Mouse (Mus musculus): ENCODE data around the gene Peak1. TPM values are rescaled to one million over a fixed set of nuclear protein-coding genes. Genes with fewer than 3 reads are reported as not detected.

Gene Peak1
- polyA plus RNA-seq, 1 experiment from 2014 or later: 13.8 TPM

DNA sequence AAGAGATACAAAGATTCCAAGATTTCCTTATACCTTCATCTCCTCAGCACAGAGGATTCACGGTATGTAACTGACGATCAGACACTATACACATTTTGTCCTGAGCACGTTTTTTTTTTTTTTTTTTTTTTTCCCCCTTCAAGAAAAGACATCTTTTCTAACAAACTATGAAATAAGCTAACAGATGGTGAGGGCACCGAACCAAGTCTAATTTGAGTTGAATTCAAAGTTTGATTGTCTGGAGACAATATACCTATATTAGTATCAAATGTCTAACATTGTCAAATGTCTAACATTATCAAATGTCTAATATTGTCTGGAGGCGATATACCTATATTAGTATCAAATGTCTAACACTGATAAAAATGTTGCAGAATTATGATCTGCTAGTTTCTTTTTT lies 135.4 kb downstream of the Peak1 start:
- no peak for ATAC-seq (ENCODE audit: insufficient read depth, low FRiP score, low read depth)
- H3K27me3 ChIP-seq (replicated peaks): no peaks in the 10 kb centered on the region
- no peak overlapping the region for H3K9ac ChIP-seq
- WGBS: 80% methylated on average over 5 of the region's 5 CpGs
- H3K4me3 ChIP-seq (replicated peaks): no peak overlapping the region
- H3K36me3 ChIP-seq: no peaks in the 10 kb centered on the region
- H3K4me1 ChIP-seq: no peaks in the 10 kb centered on the region
- no peaks in the 10 kb centered on the region for H3K9me3 ChIP-seq
- no peak overlapping the region for H3K4me2 ChIP-seq
- H3K27ac ChIP-seq: no peak overlapping the region

DNA sequence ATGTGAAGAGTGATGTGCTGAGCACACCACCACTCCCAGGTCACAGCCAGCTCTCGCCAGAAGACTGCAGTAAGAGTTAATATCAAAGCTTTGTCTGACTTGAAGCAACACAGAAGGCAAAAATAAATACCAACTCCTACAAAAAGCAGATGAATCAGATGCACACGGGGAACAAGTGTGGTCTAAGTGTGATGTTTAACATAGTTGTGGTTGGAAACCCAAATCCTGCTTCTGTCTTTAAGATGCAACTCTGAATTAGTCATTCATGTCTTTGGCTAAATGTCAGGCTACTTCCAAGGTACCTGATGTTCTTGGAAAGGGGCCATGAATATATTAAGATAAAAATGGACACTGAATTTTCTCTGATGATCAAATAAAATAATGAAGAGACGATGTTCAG lies 144.3 kb downstream of the Peak1 start:
- 76% methylated on average over 3 of the region's 3 CpGs for WGBS
- no peak overlapping the region for H3K4me2 ChIP-seq
- no peaks in the 10 kb centered on the region for H3K9me3 ChIP-seq
- no peak for ATAC-seq (ENCODE audit: insufficient read depth, low FRiP score, low read depth)
- H3K36me3 ChIP-seq: no peaks in the 10 kb centered on the region
- H3K27me3 ChIP-seq (replicated peaks): no peaks in the 10 kb centered on the region
- no peak overlapping the region for H3K9ac ChIP-seq
- no peaks in the 10 kb centered on the region for H3K4me1 ChIP-seq
- H3K27ac ChIP-seq: no peak overlapping the region
- H3K4me3 ChIP-seq (replicated peaks): no peak overlapping the region

DNA sequence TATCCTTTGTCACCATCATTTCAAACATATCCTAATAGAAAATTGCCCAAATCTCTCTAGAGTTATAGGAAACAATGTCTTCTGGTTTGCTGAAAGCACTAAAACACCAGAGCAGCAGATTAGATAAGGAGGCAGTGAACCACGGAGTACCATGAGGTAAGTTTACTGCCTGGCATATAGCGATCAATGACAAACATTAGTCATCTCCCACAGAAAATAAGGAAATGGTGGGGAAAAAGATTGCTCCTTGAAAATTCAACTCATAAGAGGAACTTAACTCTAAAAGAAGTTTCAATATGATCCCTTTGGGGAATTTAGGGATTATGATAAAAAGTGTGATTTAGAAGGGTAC lies 145.6 kb downstream of the Peak1 start:
- Histone ChIP-seq H3K27me3 (replicated peaks) (no peaks in the 10 kb centered on the region), H3K36me3 (no peaks in the 10 kb centered on the region), H3K27ac (no peak overlapping the region), H3K9me3 (no peaks in the 10 kb centered on the region), H3K4me1 (no peaks in the 10 kb centered on the region), H3K4me3 (replicated peaks) (no peak overlapping the region), H3K4me2 (no peak overlapping the region), H3K9ac (no peak overlapping the region)
- ATAC-seq (ENCODE audit: insufficient read depth, low FRiP score, low read depth): no peak
- 51% methylated on average over 2 of the region's 2 CpGs for WGBS

DNA sequence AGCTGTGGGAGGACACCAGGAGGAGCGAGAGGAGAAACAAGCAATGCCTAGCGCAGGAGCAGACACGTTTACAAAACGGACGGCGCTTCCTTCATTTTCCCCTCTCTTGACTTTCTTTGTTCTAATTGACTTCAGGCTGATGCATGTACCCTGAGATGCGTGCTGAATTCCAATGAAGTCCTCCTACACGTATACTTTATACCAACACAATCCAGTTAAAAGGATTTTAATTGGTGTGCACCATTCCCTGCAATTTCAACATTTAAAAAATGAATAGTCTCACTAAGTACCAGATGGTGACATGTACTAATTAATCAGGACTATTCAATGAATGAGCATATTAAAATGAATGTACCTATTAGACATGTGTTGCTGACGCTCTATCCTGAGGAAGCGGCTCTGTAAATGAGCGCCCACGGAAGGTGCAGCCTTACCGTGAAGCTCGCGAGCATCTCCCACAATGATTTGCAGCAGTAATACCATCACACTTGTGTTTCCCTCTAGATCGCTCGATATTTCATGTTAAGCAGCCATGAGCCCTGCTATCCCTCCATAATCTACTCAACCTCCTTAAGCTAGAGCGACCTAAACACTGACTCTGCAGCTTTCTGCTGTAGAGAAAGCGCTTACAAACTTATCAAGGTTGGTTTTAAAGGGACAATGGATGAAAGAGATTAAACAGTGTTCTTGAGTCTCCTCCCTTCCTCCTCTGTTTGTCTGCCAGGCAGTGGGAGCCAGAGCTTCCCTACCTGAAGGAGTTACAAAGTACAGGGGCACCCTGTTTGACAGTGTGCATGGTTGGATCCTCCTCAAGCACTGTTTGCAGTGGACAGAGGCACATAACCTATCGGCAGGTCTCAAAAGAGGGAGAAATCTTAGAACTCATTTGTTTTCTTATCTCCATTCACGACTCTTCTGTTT lies 146.3 kb downstream of the Peak1 start:
- Histone ChIP-seq H3K27me3 (replicated peaks) (no peaks in the 10 kb centered on the region), H3K9me3 (no peaks in the 10 kb centered on the region), H3K9ac (no peak overlapping the region), H3K4me3 (replicated peaks) (no peak overlapping the region), H3K4me2 (no peak overlapping the region), H3K36me3 (no peaks in the 10 kb centered on the region), H3K4me1 (no peaks in the 10 kb centered on the region), H3K27ac (no peak overlapping the region)
- ATAC-seq (ENCODE audit: insufficient read depth, low FRiP score, low read depth): no peak
- 74% methylated on average over 21 of the region's 21 CpGs for WGBS

DNA sequence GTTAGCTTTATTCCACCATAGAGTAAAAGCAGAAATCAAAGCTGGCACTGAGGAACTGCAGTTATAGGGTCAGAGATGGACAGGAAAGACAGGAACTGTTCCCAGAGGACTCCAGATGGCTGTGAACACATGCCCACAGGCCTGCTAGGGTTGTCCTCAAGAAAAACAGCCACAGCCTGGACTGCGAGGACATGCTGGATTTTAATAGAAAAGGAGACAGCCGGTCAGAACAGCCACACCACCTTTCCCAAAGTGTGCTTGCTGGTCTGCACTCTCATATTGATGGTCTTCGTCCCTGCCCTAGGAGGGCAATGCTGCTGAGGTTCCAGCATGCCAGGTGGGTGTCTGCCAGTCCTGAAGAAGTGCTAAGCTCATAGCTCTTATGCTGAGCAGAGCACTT lies 148.8 kb downstream of the Peak1 start:
- Histone ChIP-seq H3K4me3 (replicated peaks) (no peak overlapping the region), H3K27me3 (replicated peaks) (no peaks in the 10 kb centered on the region), H3K36me3 (no peaks in the 10 kb centered on the region), H3K4me1 (no peaks in the 10 kb centered on the region), H3K9ac (no peak overlapping the region), H3K9me3 (no peaks in the 10 kb centered on the region), H3K27ac (no peak overlapping the region), H3K4me2 (no peak overlapping the region)
- WGBS: 87% methylated on average over 3 of the region's 3 CpGs
- no peak for ATAC-seq (ENCODE audit: insufficient read depth, low FRiP score, low read depth)

DNA sequence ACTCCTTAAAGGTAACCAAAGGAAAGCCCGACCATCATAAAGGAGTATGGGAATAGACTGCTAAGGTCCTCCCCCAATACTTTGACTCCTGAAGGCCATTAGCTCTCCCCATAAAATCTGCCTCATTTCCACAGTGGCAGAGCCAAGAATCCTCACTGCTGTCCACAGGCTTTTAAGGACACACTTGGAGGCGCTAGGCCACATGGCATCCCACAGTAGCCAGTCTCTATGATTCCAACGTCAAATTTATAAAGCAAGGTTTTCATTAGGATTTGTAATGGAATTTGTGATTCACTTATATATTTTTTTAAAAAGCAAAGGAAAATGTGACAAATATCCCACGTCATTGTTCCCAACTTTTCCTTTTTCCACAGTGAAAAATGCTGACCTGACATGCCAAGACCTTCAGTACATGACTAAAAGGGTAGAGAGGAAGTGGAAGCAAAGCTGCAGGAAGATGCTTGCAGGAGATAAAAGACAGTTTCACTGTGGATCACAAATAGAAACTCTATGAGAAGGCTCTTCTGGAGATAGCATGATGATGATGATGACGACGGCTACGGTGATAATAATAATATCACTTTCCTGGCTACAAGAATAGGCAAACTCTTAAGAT lies 151.6 kb downstream of the Peak1 start:
- no peaks in the 10 kb centered on the region for H3K27me3 ChIP-seq (replicated peaks)
- WGBS: 82% methylated on average over 7 of the region's 7 CpGs
- no peak for ATAC-seq (ENCODE audit: insufficient read depth, low FRiP score, low read depth)
- H3K4me3 ChIP-seq (replicated peaks): no peak overlapping the region
- no peak overlapping the region for H3K27ac ChIP-seq
- H3K9ac ChIP-seq: no peak overlapping the region
- H3K9me3 ChIP-seq: no peaks in the 10 kb centered on the region
- no peaks in the 10 kb centered on the region for H3K36me3 ChIP-seq
- no peak overlapping the region for H3K4me2 ChIP-seq
- H3K4me1 ChIP-seq: 0 out of 2 replicates have a peak, but pooled peaks cover 2% of the 10 kb centered on the region

DNA sequence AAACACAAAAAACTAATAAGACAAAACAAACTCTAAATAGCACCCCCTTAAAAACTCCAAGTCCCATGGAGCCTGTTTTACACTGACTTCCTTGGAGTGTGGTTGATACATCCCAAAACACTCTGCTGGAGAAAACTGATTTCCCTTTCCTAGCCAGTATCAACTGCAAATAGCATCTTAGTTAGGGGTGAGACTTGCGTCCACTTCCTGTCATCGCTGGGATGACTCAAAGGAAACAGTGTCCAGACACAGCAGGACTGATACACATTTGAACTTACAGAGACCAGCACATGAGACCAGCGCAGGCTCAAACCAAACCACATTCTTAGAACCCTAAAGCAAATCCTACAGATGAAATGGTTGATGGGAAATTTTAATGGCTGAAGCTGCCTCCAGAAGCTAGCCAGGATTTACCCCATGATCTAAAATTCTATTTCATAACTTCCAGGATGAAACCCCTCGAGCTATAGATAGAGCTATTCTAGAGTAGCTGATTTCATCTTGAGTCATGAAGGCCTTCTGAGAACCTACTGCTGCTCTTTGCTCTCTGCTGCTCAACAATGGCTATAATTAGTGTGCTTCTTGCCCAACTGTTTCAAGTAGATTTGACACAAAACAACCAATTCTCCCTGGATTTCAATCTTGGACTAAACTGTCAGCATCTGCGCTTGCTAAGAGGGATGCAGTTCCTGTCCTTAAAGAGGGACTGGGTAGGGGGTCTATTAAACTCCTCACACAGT lies 152.2 kb downstream of the Peak1 start:
- ATAC-seq (ENCODE audit: insufficient read depth, low FRiP score, low read depth): no peak
- Histone ChIP-seq H3K27me3 (replicated peaks) (no peaks in the 10 kb centered on the region), H3K27ac (no peak overlapping the region), H3K4me1 (0 out of 2 replicates have a peak, but pooled peaks cover 2% of the 10 kb centered on the region), H3K4me2 (no peak overlapping the region), H3K9me3 (no peaks in the 10 kb centered on the region), H3K36me3 (no peaks in the 10 kb centered on the region), H3K9ac (no peak overlapping the region), H3K4me3 (replicated peaks) (no peak overlapping the region)
- 75% methylated on average over 5 of the region's 5 CpGs for WGBS

DNA sequence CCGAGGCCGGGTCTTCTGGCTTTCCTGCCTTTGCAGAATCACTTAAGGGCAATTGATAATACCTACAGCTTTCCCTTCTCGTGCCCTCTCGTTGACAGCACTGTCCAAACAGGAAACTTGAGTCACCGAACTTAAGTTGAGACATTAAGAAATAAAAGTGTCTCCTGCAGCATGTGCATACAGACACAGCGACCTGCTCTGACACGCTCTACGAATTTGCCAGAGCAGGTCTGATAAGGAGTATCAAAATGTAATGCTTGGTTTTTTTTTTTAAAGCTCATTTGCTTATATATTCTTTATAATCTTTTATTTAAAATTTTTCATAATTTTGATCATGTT lies 152.9 kb downstream of the Peak1 start:
- 30% methylated on average over 8 of the region's 8 CpGs for WGBS
- Histone ChIP-seq H3K9me3 (peaks cover 5% of the 10 kb centered on the region; the same call in 1 of the 2 replicates), H3K27me3 (replicated peaks) (no peaks in the 10 kb centered on the region), H3K9ac (no peak overlapping the region), H3K4me3 (replicated peaks) (no peak overlapping the region), H3K27ac (no peak overlapping the region), H3K4me2 (no peak overlapping the region), H3K4me1 (0 out of 2 replicates have a peak, but pooled peaks cover 2% of the 10 kb centered on the region), H3K36me3 (peaks cover 4% of the 10 kb centered on the region)
- no peak for ATAC-seq (ENCODE audit: insufficient read depth, low FRiP score, low read depth)

DNA sequence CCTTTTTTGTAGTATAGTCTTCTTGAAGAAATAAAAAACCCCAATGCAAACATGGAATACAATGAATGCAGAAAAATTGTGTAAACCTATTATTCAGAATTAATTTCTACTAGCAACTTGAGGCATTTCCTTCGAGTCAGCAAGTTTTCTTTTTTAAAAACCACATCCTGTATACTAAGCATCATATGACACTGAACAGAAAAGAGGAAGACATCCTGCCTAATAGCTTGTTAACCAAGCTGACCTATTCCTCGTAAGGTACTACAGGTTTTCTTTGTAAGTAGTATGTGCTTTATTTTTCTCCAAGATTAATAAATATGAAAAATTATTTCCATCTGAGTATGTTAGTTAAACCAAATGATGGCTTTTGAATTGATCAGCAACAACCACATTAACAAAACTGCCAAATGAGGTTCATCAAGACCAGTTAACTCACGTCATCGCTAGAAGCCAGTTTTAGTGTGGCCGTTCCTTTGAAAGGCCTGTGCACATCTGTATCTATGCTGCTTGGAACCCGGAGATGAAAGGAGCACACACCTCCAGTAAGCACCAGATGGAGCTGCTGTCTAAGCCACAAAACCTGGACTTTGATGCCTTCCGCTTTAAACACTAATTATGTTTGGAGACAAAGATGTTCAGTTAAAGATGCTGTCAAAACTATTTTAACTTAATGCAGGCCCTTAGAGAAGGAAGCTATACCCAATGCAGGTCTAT lies 153.4 kb downstream of the Peak1 start:
- H3K27ac ChIP-seq: no peak overlapping the region
- H3K4me1 ChIP-seq: 0 out of 2 replicates have a peak, but pooled peaks cover 2% of the 10 kb centered on the region
- no peak overlapping the region for H3K4me2 ChIP-seq
- H3K36me3 ChIP-seq: peaks cover 4% of the 10 kb centered on the region
- no peak; the same call in 1 of the 2 replicates for ATAC-seq (ENCODE audit: insufficient read depth, low FRiP score, low read depth)
- no peaks in the 10 kb centered on the region for H3K27me3 ChIP-seq (replicated peaks)
- no peak overlapping the region for H3K4me3 ChIP-seq (replicated peaks)
- peaks cover 5% of the 10 kb centered on the region; the same call in 1 of the 2 replicates for H3K9me3 ChIP-seq
- 47% methylated on average over 7 of the region's 7 CpGs for WGBS
- no peak overlapping the region for H3K9ac ChIP-seq

DNA sequence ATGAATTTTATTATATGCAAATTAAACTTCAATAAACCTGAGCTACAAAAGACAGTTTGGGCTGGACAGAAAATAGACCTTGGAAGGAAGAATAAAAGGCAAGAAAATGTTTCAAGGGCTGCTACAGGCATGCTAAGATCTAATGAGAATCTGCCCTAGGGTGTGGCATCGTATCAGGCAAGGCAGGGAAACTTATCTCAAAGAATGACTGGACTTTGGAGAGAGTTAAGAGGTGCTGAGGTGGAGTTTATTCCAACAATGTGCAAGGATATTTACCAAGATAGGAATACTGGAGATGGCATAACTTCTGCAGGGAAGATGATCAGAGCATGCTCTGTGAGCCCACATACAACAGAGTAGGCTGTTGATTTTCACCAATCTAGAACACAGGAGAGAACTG lies 154.8 kb downstream of the Peak1 start:
- 0 out of 2 replicates have a peak, but pooled peaks cover 2% of the 10 kb centered on the region for H3K4me1 ChIP-seq
- H3K27ac ChIP-seq: no peak overlapping the region
- no peaks in the 10 kb centered on the region for H3K27me3 ChIP-seq (replicated peaks)
- H3K4me2 ChIP-seq: no peak overlapping the region
- H3K36me3 ChIP-seq: peaks cover 7% of the 10 kb centered on the region
- peaks cover 5% of the 10 kb centered on the region; the same call in 1 of the 2 replicates for H3K9me3 ChIP-seq
- H3K4me3 ChIP-seq (replicated peaks): no peak overlapping the region
- H3K9ac ChIP-seq: no peak overlapping the region
- ATAC-seq (ENCODE audit: insufficient read depth, low FRiP score, low read depth): no peak
- WGBS: 71% methylated on average over 1 of the region's 1 CpGs

DNA sequence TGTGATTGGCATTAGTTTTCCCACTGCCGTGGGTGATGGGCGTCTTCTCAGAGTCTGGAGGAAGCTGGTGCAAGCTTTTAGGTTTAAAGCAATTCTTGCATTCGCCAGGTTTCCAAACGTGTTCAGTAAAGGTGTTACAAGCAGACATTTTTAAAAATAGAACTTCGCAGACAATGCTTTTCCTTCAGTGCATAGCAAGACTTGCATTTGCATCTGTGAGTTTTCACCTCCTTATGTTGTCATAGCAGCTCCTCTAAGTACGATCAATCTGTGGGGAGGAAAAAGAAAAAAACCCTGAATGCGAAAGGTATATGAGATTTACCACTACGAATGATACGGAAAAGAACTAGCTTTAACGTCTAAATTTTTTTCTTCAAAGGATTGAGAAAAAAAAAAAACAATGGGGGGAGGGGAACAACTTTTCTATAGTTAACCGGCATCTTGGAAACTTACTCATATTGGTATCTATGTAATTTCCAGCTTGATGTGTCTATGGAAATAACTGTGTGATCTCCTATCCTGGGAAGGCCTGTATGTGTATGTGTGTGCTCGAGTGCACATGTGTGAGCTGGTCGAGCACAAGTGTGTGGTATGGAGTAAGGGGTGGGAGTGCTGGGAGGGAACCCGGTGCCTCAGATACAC lies 157.3 kb downstream of the Peak1 start:
- Histone ChIP-seq H3K4me3 (replicated peaks) (no peak overlapping the region), H3K27ac (no peak overlapping the region), H3K9me3 (peaks cover 5% of the 10 kb centered on the region; the same call in 1 of the 2 replicates), H3K36me3 (peaks cover 7% of the 10 kb centered on the region), H3K4me1 (0 out of 2 replicates have a peak, but pooled peaks cover 4% of the 10 kb centered on the region), H3K9ac (no peak overlapping the region), H3K27me3 (replicated peaks) (no peaks in the 10 kb centered on the region), H3K4me2 (no peak overlapping the region)
- 86% methylated on average over 14 of the region's 14 CpGs for WGBS
- ATAC-seq (ENCODE audit: insufficient read depth, low FRiP score, low read depth): no peak
